Comparison of ENCODE assay signal across 8 mouse cellular contexts in genomic region chr2:153139996-153140613, GRCm38 (mm10). TPM values are rescaled to one million over a fixed set of nuclear protein-coding genes. Genes with fewer than 3 reads are reported as not detected.
DNase-seq lines count a peak whose midpoint lies in the region; ATAC-seq lines count a peak whose summit lies in the region.

No protein-coding gene starts in this region.

- peak; percentile 91 for ATAC-seq in heart, embryonic 16.5 days (replicated peaks; ENCODE audit: extremely low read depth, insufficient read depth, low FRiP score)

- H3K4me1 ChIP-seq in heart, embryonic 16.5 days (ENCODE audit: control insufficient read depth, insufficient read depth, low read length): peaks cover 9% of the 10 kb centered on the region

- peak overlapping the region; percentile 20 for H3K4me2 ChIP-seq in heart, embryonic 16.5 days (ENCODE audit: low read depth, low read length)

- peak; percentile 10 for DNase-seq in gastrocnemius, adult 18-20 months (ENCODE audit: low spot score)
- DNase-seq in gastrocnemius, adult 8-10 months (ENCODE audit: low spot score in 2 of 2): no peak
- peak; percentile 69 to 70 for DNase-seq in spleen, postnatal 36 days (ENCODE audit: low spot score in 2 of 2)
- DNase-seq in spleen, postnatal 14 days (ENCODE audit: low spot score in 2 of 2): no peak
- peak; percentile 26 for DNase-seq in mesoderm, embryonic 11.5 days (ENCODE audit: low read depth, low spot score)
- DNase-seq in cerebellum, adult 11 months: no peak
- no peak for DNase-seq in urinary bladder, postnatal 4 days (ENCODE audit: low spot score in 2 of 2)

- H3K27me3 ChIP-seq in heart, embryonic 16.5 days (ENCODE audit: control insufficient read depth, insufficient read depth, low read length): peaks cover 10% of the 10 kb centered on the region

- no peak overlapping the region for H3K9ac ChIP-seq in heart, embryonic 16.5 days (ENCODE audit: low read length)

- no peak overlapping the region for H3K4me3 ChIP-seq in heart, embryonic 16.5 days (ENCODE audit: low read length)

- peak overlapping the region; percentile 85 for H3K27ac ChIP-seq in heart, embryonic 16.5 days (ENCODE audit: low read length)

- 11% methylated on average over 9 of the region's 9 CpGs for WGBS in heart, embryonic 16.5 days

- H3K9me3 ChIP-seq in heart, embryonic 16.5 days (replicated peaks; ENCODE audit: control insufficient read depth, low read length): no peaks in the 10 kb centered on the region

- no peaks in the 10 kb centered on the region for H3K36me3 ChIP-seq in heart, embryonic 16.5 days (ENCODE audit: control insufficient read depth, insufficient read depth)

RNA-seq across cellular contexts. Expression of gene Tm9sf4, which starts 21.0 kb away (rescaled TPM):
- total RNA-seq in gastrocnemius, adult 18-20 months (2021): 10 to 100 TPM; 27.0 to 30.3 TPM
- total RNA-seq in gastrocnemius, adult 8-10 months (2022): 10 to 100 TPM; 25.5 to 30.3 (median 28.4) TPM
- polyA plus RNA-seq in heart, embryonic 16.5 days (2015; fragmentation: Nextera tagmentation; extraction: Ambion mirVana): 63.0 and 65.4 TPM in 2 replicates

RNA-seq across cellular contexts. Expression of gene Hck, which starts 31.8 kb away (rescaled TPM):
- total RNA-seq in gastrocnemius, adult 18-20 months (2021): under 1 TPM; 0.18 to 0.28 TPM
- under 1 TPM; 0.13 to 0.27 (median 0.21) TPM for total RNA-seq in gastrocnemius, adult 8-10 months (2022)
- polyA plus RNA-seq in heart, embryonic 16.5 days (2015; fragmentation: Nextera tagmentation; extraction: Ambion mirVana): 2.9 and 3.1 TPM in 2 replicates

Comparison
In these comparisons a context has a peak if more than half of its experiments do, and no peak if none do; other contexts are left out.
1. DNase-seq: peak in gastrocnemius, adult 18-20 months (single experiment), spleen, postnatal 36 days (2 of 2) and mesoderm, embryonic 11.5 days (single experiment); none in gastrocnemius, adult 8-10 months (0 of 2), spleen, postnatal 14 days (0 of 2), cerebellum, adult 11 months (single experiment) and urinary bladder, postnatal 4 days (0 of 2).